Mouse (Mus musculus): ENCODE results near the gene Phlpp2.

DNA sequence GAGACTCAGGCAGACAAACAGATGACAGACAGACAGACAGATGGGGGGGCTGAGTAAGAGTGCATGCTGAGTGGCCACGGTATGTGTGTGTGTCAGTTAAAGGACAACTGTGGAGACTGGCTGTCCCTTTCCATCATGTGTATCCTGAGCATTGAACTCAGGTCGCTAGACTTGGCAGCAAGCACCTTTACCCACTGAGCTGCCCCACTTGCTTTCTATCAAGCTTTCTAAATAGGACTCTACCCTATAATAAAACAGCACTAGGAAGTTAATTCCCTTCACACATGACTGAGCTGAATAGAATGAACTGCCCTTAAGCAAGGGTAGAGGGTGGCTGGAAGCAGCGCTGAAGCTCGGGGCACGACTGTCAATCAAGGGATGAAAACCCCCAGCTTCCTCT lies 123.8 kb downstream of the Phlpp2 start:
- TF ChIP-seq MEF2A (IDR thresholded peaks at IDR 0.05; ENCODE audit: extremely low read depth, insufficient replicate concordance, low read depth, low read length, poor library complexity, severe bottlenecking) (no peak), MAZ (IDR thresholded peaks at IDR 0.05; ENCODE audit: low read depth, low read length) (no peak), POLR2A (IDR thresholded peaks at IDR 0.05; ENCODE audit: control insufficient read depth in 1 of 2, insufficient read depth in 1 of 2, low read depth in 1 of 2, low read length in 2 of 2, poor library complexity in 1 of 2) (no peak), CTCF (IDR thresholded peaks at IDR 0.05 in 2 of 3, conservative IDR thresholded peaks at IDR 0.05 in 1 of 3; ENCODE audit: control insufficient read depth in 1 of 3, insufficient read depth in 1 of 3, low read depth in 2 of 3, low read length in 3 of 3, poor library complexity in 1 of 3, severe bottlenecking in 1 of 3) (no peak), NRF1 (IDR thresholded peaks at IDR 0.05; ENCODE audit: insufficient read depth, low read depth, low read length, poor library complexity, severe bottlenecking) (no peak)
